Mouse (Mus musculus): Measurements from ENCODE around the gene Scn1a.

The Scn1a gene

DNA sequence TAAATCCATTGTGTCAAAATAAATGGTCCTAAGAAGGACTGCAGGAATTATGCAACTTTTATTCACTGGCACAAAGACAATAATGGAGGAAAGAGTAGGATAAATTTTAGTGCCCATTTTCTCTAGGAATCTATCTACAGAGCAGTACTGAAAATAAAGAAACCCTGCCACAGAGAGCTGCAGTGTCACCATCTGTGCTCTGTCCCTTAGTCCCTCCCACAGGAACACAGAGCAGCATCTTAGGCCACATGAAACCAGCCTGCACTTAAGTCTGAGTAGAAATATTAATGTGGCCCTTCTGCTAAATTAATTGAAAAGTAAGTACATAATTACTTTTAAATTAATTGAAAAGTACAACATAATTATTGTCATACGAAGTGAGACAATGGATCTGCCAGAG is 196.6 kb downstream of the Scn1a start:
- no peak for DNase-seq (ENCODE audit: low spot score)

DNA sequence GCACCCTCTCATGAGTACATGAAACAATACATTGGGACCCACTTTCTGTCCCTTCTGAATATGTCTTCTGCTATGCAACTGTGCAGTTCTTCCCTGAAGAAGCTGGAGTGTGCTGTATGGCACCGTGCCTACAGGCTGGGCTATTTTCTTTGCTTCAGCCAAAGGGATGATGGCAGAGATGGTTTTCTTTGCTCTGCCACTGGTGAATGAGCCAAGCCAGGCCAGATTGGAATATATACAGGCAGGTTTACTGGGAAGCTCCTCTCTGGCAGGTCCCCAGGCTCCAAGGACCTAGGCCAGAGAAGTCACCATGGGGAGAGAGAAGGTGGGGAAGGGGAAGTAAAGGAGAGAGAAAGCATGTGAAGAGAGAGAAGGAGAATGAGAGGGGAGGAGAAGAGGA is 200.3 kb downstream of the Scn1a start:
- no peak for DNase-seq (ENCODE audit: low spot score)

DNA sequence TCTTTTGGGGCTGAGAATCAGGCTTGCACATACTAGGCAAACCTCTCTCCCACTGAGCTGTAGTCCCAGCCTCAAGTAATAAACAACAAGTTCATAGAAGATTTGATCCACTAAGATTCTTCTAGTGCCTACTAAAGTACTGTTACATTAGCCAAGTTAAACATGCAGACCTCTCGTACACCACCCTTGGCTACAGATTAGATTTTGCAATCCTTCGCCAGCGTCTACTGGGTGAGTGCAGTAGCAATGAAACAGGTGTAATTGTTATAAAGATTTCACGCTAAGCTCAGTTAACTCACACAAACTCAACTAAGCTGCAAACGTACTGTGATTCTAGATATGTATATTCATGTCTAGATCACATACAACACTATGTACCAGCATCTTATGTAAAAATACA is 201.8 kb downstream of the Scn1a start:
- DNase-seq (ENCODE audit: low spot score): no peak

DNA sequence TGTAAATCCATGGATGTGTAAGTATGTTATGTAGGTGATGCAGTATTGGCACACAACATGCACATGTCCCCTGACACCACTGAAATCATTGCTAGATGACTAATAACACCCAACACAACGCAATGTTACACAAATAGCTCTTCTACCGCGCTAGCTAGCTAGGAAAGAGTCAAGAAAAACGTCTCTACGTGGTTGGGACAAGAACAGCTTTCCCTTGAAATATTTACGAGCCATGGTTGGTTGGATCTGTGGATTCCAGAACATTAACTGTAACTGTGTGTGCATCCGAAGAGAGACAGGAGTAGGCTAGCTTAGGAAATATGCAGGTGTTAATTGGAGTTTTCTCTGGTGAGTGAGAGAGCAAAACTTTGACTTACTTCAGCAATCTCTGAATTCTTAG is 219.7 kb downstream of the Scn1a start:
- DNase-seq (ENCODE audit: low spot score): no peak

Data from retina, embryonic 14.5 days (tissue).